Mouse (Mus musculus): ENCODE data around the gene Exoc6b. TPM values are rescaled to one million over a fixed set of nuclear protein-coding genes. Genes with fewer than 3 reads are reported as not detected.
A peak's percentile ranks its signal among the peaks of the same experiment; 100 is the strongest.

Exoc6b gene
- polyA plus RNA-seq, 1 experiment from 2014 or later: 53.0 TPM

DNA sequence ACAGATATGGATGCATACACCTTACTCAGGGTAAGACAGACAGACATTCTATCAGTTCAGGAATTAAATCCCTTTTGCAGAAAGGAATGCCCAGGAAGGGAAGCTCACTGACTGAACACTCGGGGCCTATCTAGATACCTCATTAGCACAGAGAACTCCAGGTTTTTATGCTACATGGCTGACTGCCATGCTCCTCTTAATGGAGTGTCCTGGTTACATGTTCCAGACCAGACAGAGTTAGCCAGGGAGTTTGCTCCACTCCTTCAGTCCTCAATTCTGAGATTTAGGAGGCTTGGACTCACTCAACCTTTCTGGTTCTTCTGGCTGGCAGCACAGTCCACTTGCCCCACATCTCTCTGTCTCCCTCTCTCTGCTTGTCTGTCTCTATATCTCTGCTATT, 106.3 kb downstream of the Exoc6b start:
- WGBS: 89% methylated on average over 1 of the region's 1 CpGs
- no peak overlapping the region for H3K27ac ChIP-seq (replicated peaks)
- H3K36me3 ChIP-seq: no peaks in the 10 kb centered on the region
- H3K9ac ChIP-seq: no peak overlapping the region
- no peak overlapping the region for H3K4me3 ChIP-seq
- no peaks in the 10 kb centered on the region for H3K9me3 ChIP-seq
- no peak for ATAC-seq (ENCODE audit: low FRiP score, low read depth)
- no peaks in the 10 kb centered on the region for H3K27me3 ChIP-seq
- H3K4me1 ChIP-seq (replicated peaks): 0 out of 2 replicates have a peak, but pooled peaks cover 2% of the 10 kb centered on the region
- no peak overlapping the region for H3K4me2 ChIP-seq

GRCm38 (mm10) chr6:84961763-84962162, 107.5 kb downstream of the Exoc6b start:
- WGBS: 96% methylated on average over 3 of the region's 3 CpGs
- H3K4me1 ChIP-seq (replicated peaks): 0 out of 2 replicates have a peak, but pooled peaks cover 2% of the 10 kb centered on the region

DNA sequence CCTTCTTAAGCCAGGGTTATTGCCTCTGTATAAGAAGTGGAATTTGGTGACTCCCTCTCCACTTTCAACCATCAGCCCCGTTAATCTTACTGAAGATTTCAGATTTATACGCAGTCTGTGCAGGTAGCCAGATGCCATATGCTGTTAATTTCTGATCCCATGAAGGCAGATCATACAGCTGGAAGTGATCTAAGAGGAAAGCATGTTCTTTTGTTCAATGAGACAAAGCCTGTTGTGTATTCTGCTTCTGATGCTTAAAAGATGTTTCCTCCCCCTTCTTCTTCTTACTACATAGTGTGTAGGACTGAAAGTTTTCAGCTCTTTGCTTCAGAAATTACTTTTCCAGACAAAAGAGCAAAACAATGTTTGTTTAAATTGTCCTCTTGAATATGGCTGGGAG, 109.8 kb downstream of the Exoc6b start:
- ATAC-seq (ENCODE audit: low FRiP score, low read depth): no peak
- Histone ChIP-seq H3K27me3 (no peaks in the 10 kb centered on the region), H3K4me1 (replicated peaks) (0 out of 2 replicates have a peak, but pooled peaks cover 2% of the 10 kb centered on the region), H3K4me3 (no peak overlapping the region), H3K36me3 (no peaks in the 10 kb centered on the region), H3K4me2 (no peak overlapping the region), H3K27ac (replicated peaks) (no peak overlapping the region), H3K9ac (no peak overlapping the region), H3K9me3 (no peaks in the 10 kb centered on the region)
- WGBS: 73% methylated on average over 2 of the region's 2 CpGs

More at GRCm38 (mm10) chr6:84961763-84962162, 107.5 kb downstream of the Exoc6b start:
- no peak overlapping the region for H3K4me2 ChIP-seq
- H3K27me3 ChIP-seq: no peaks in the 10 kb centered on the region
- no peaks in the 10 kb centered on the region for H3K9me3 ChIP-seq
- H3K36me3 ChIP-seq: no peaks in the 10 kb centered on the region
- no peak overlapping the region for H3K27ac ChIP-seq (replicated peaks)
- H3K9ac ChIP-seq: no peak overlapping the region
- H3K4me3 ChIP-seq: no peak overlapping the region
- ATAC-seq (ENCODE audit: low FRiP score, low read depth): no peak

GRCm38 (mm10) chr6:84951621-84952020, 117.7 kb downstream of the Exoc6b start:
- 66% methylated on average over 1 of the region's 1 CpGs for WGBS
- H3K27ac ChIP-seq (replicated peaks): no peak overlapping the region

GRCm38 (mm10) chr6:84946569-84946968, 122.7 kb downstream of the Exoc6b start:
- Histone ChIP-seq H3K4me2 (no peak overlapping the region), H3K4me3 (no peak overlapping the region), H3K27me3 (no peaks in the 10 kb centered on the region), H3K36me3 (no peaks in the 10 kb centered on the region), H3K4me1 (replicated peaks) (no peaks in the 10 kb centered on the region; the same call in 1 of the 2 replicates), H3K9me3 (no peaks in the 10 kb centered on the region), H3K27ac (replicated peaks) (no peak overlapping the region), H3K9ac (no peak overlapping the region)
- 38% methylated on average over 3 of the region's 3 CpGs for WGBS
- ATAC-seq (ENCODE audit: low FRiP score, low read depth): no peak

More at GRCm38 (mm10) chr6:84951621-84952020, 117.7 kb downstream of the Exoc6b start:
- Histone ChIP-seq H3K9ac (no peak overlapping the region), H3K4me3 (no peak overlapping the region), H3K4me2 (no peak overlapping the region), H3K9me3 (no peaks in the 10 kb centered on the region), H3K36me3 (no peaks in the 10 kb centered on the region), H3K27me3 (no peaks in the 10 kb centered on the region), H3K4me1 (replicated peaks) (no peaks in the 10 kb centered on the region; the same call in 1 of the 2 replicates)
- ATAC-seq (ENCODE audit: low FRiP score, low read depth): no peak

GRCm38 (mm10) chr6:84946106-84946505, 123.2 kb downstream of the Exoc6b start:
- H3K4me3 ChIP-seq: no peak overlapping the region
- 84% methylated on average over 2 of the region's 2 CpGs for WGBS
- no peak for ATAC-seq (ENCODE audit: low FRiP score, low read depth)
- H3K9ac ChIP-seq: no peak overlapping the region
- no peaks in the 10 kb centered on the region; the same call in 1 of the 2 replicates for H3K4me1 ChIP-seq (replicated peaks)
- no peaks in the 10 kb centered on the region for H3K36me3 ChIP-seq
- H3K4me2 ChIP-seq: no peak overlapping the region
- no peak overlapping the region for H3K27ac ChIP-seq (replicated peaks)
- no peaks in the 10 kb centered on the region for H3K27me3 ChIP-seq
- no peaks in the 10 kb centered on the region for H3K9me3 ChIP-seq

DNA sequence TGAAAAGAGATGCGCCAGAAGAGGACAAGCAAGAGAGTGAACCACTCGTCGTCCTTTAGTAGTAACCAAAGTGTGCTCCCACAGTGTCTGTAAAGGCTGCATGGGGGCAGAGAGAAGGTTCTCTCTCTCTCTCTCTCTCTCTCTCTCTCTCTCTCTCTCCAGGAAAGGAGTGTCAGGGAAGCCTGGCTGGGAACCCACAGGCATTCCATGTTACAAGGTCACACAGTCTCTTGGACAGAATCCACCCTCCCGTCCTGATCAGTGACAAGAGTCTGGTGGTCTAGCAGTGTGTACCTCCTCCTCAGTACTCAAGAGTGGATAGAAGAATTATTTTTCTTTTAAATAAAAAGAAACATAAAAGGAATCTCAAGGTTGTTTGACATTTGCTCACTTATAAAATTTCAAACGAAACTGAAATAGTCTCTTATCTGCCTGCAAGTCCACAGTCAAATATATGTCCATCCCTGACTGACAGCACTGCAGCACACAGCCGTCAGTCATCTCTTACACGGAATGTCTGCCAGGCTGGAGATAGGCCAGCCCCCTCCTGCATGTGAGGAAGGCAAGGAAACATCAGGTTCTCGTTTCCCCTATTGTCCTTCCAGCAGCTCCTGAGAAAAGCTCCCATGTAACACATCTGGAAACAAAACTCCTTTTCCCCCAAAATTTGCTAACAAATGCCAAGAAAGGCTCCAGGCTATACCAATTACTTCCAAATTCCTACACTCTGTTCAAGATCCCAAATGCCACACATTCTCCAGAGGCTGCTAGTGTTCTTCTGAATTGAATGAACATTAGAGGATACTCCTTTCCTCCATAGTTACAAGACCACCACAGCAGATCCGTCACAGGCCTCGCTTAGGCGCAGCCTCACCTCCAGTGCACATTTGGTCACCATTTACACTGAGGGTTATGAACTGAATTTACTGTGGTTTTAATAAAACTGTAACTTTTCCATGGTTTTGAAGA, 136.1 kb downstream of the Exoc6b start:
- Histone ChIP-seq H3K27me3 (no peaks in the 10 kb centered on the region), H3K27ac (replicated peaks) (no peak overlapping the region), H3K4me3 (no peak overlapping the region), H3K4me1 (replicated peaks) (0 out of 2 replicates have a peak, but pooled peaks cover 4% of the 10 kb centered on the region), H3K4me2 (no peak overlapping the region), H3K9ac (no peak overlapping the region), H3K9me3 (no peaks in the 10 kb centered on the region), H3K36me3 (no peaks in the 10 kb centered on the region)
- ATAC-seq (ENCODE audit: low FRiP score, low read depth): no peak
- WGBS: 75% methylated on average over 11 of the region's 11 CpGs

DNA sequence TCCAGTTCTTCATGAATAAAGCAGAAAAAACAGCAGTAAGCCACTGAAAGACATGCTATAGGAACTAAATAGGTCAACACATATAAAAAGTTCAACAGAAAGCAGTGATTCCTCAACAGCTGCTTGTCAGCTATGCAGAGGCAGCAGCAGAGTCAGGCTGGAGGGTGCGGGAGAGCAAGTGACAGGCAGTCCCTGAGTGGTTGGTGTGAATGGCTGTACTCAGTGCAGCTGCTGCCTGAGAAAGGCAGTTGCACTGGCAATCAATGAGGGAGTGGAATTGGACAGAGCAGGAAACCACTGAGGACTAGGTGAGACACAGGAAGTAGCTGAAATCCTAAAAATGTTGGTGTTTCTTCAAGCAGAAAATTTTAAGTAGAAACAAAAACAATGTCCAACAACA, 138.3 kb downstream of the Exoc6b start:
- no peak for ATAC-seq (ENCODE audit: low FRiP score, low read depth)
- Histone ChIP-seq H3K27me3 (no peaks in the 10 kb centered on the region), H3K9ac (no peak overlapping the region), H3K36me3 (no peaks in the 10 kb centered on the region), H3K4me3 (no peak overlapping the region), H3K27ac (replicated peaks) (no peak overlapping the region), H3K4me1 (replicated peaks) (0 out of 2 replicates have a peak, but pooled peaks cover 4% of the 10 kb centered on the region), H3K9me3 (no peaks in the 10 kb centered on the region), H3K4me2 (no peak overlapping the region)
- 30% methylated on average over 1 of the region's 1 CpGs for WGBS

DNA sequence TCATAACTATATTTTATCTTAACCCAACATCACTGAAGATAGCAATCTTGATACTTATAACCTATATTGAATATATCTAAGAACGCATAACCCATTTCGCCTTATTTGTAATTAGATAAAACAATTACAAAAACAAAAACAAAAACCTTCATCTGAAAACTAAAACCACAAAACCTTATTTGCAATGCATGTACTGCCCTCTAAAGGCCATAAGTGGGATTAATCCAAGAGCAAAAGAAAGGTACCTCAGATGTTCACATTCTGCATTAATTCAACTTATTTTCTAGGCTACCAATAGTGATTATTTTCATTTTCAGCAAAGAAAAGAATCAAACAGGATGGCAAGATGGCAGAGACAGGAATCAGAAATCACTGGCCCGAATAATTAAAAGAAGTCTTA, 143.2 kb downstream of the Exoc6b start:
- H3K36me3 ChIP-seq: no peaks in the 10 kb centered on the region
- no peak for ATAC-seq (ENCODE audit: low FRiP score, low read depth)
- H3K27ac ChIP-seq (replicated peaks): no peak overlapping the region
- no peak overlapping the region for H3K4me3 ChIP-seq
- no peaks in the 10 kb centered on the region for H3K27me3 ChIP-seq
- no peaks in the 10 kb centered on the region for H3K9me3 ChIP-seq
- H3K4me1 ChIP-seq (replicated peaks): peaks cover 14% of the 10 kb centered on the region
- WGBS: 60% methylated on average over 3 of the region's 3 CpGs
- H3K4me2 ChIP-seq: no peak overlapping the region
- H3K9ac ChIP-seq: no peak overlapping the region

DNA sequence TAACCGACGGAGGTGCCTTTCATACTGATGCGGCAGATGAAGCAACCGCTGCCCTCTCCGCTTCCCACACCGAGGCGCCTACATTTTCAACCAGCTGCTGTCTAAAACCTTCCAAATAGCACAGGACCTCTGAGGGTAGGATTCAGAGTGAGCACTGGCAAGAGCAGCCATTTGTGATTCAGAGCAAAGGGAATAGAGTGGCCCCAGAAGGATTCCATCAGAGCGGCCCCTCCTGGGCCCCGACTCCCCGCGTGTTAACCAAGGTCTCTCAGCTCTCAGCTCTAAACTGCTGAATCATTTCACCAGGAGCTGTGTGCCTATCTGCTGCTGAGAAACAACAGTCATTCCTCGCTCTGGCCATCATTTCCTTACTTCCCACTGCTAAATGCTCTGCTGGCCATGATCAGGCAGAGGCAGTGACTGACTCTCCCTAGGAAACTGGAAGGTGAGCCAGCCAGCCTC, 145.5 kb downstream of the Exoc6b start:
- ATAC-seq (ENCODE audit: low FRiP score, low read depth): peak; percentile 51; the same call in 1 of the 2 replicates
- Histone ChIP-seq H3K27ac (replicated peaks) (peak overlapping the region; percentile 68), H3K9me3 (no peaks in the 10 kb centered on the region), H3K27me3 (no peaks in the 10 kb centered on the region), H3K4me3 (no peak overlapping the region), H3K4me2 (peak overlapping the region; percentile 30; the same call in 1 of the 2 replicates), H3K4me1 (replicated peaks) (peaks cover 14% of the 10 kb centered on the region), H3K36me3 (no peaks in the 10 kb centered on the region), H3K9ac (no peak overlapping the region)
- 13% methylated on average over 12 of the region's 12 CpGs for WGBS

DNA sequence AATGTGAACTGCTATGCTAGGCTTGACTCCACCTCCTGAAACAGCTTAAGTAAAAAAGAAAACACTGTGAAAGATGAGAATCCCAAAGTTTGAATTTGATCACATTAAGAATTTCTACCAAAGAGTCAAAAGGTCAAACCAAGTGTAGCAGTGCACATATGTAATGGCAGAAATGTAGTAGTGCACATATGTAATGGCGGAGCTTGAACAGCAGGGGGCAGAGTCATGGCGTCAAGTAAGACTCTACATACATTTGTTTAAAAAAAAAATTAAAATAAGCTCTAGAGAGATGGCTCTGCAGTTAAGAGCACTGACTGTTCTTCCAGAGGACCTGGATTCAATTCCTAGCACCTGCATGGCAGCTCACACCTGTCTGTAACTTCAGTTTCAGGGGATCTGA, 153.0 kb downstream of the Exoc6b start:
- Histone ChIP-seq H3K27ac (replicated peaks) (no peak overlapping the region), H3K9me3 (no peaks in the 10 kb centered on the region), H3K4me2 (no peak overlapping the region), H3K4me1 (replicated peaks) (0 out of 2 replicates have a peak, but pooled peaks cover 3% of the 10 kb centered on the region), H3K36me3 (no peaks in the 10 kb centered on the region), H3K27me3 (no peaks in the 10 kb centered on the region), H3K9ac (no peak overlapping the region), H3K4me3 (no peak overlapping the region)
- no peak for ATAC-seq (ENCODE audit: low FRiP score, low read depth)
- WGBS: 38% methylated on average over 2 of the region's 2 CpGs

DNA sequence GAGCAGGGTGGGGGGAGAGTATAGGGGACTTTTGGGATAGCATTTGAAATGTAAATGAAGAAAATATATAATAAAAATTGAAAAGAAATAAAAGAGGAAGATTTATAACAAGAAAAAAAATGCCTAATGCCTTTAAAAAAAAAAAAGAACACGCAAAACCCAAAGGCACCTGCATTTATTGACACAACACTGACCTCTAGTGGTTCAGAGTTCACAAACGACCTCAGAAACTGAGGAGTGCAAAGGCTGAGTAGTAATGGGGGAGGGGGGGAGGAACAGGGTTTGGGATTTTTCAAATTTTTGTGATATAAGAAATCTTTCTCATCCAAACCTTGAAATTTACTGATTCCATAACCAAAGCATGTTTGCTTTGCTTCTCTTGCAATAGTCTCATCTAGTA, 156.9 kb downstream of the Exoc6b start:
- 5% methylated on average over 2 of the region's 2 CpGs for WGBS
- H3K27me3 ChIP-seq: no peaks in the 10 kb centered on the region
- no peak for ATAC-seq (ENCODE audit: low FRiP score, low read depth)

More for the DNA sequence above, 156.9 kb downstream of the Exoc6b start:
- H3K4me2 ChIP-seq: no peak overlapping the region
- H3K36me3 ChIP-seq: no peaks in the 10 kb centered on the region
- H3K9ac ChIP-seq: no peak overlapping the region
- no peak overlapping the region for H3K4me3 ChIP-seq
- H3K4me1 ChIP-seq (replicated peaks): 0 out of 2 replicates have a peak, but pooled peaks cover 3% of the 10 kb centered on the region
- H3K27ac ChIP-seq (replicated peaks): no peak overlapping the region
- no peaks in the 10 kb centered on the region for H3K9me3 ChIP-seq
